Mouse (Mus musculus) ZHBTc4 (cell line): Measurements from ENCODE around the gene Ostc.

Experiments
- DNase-seq: peaks from one replicate; pipeline ENCODE4 v3.0.0-alpha.2; 2011; ENCODE audit warnings: low read depth, low spot score

The Ostc gene

GRCm38 (mm10) chr3:130708967-130709924 is at the start of gene Ostc:
Ostc (minus strand) TSS chr3:130709444.
- peak; percentile 99 for DNase-seq

GRCm38 (mm10) chr3:130758157-130758841 is 49.1 kb upstream of the Ostc start:
- peak; percentile 14 for DNase-seq

DNA sequence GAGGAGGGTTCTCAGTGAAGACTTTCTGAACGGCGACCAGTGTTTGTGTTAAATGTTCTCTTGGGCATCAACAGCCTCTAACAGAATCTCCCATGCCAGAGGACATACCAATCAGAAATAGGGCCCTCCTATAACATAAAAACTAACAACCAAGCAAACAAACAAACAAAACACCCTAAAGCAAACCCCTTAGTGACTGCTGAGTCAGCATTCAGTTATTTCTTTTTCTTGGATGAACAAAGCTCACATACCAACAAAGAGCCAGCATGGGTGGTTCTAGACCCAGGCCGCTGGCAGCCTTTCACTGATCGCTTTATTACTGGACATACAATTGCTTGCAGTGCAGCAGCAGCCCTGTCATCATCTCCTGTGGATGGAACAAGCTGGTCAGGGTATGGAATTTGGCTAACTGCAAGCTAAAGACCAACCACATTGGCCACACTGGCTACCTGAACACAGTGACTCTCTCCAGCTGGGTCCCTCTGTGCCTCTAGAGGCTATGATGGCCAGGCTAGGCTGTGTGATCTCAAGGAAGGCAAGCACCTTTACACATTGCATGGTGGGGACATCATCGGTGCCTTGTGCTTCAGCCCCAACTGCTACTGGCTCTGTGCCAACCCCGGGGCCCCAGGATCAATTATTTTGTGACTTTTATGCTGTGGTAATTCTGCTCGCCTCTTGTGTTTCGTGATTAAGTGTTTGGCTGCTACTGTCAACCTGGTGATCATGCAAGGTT is 48.0 kb upstream of the Ostc start:
- DNase-seq, result no peak

GRCm38 (mm10) chr3:130749206-130749605 is 40.0 kb upstream of the Ostc start:
- DNase-seq, result no peak

DNA sequence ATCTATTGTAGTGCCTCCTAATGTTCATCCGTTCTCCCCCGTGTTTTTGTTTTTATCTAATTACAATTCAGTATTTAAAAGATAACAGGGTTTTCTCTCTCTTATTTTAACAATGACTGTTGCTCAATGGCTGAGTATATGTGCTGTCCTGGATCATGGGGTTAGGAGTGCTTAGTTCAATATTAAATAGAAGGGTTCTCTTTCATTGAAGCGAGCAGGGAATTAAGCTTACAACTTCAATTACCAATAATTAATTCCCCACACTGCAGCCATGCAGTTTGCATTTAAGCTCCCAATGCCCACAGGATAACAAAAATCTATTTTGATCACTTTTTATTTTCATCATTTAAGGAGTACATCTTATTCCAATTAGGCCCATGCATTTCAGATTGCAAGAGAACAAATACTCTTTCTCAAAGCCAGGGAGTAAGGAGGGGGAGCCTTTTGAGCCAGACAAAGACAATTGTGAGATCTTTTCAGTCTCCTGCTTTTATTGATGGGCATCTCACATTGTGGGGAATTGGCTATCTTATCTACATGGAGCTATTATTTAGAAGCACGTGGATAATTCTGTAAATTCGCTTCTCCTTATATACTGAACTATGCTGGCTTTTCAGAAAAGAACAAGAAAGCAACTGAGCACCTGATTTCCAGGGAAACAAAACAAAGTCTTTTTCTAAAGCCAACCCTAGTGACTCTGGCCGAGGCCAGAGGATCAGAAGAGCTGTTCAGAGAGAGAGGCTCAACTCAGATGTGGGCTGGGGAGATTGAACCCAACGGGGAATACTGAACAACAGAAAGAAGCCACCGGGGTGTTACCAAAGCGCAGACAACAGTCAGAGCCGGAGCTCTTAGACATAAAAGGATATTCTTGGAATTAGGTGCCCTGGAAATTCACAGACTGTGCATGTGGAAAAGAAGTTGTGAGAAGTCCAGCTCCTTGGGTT is 37.7 kb upstream of the Ostc start:
- no peak for DNase-seq

DNA sequence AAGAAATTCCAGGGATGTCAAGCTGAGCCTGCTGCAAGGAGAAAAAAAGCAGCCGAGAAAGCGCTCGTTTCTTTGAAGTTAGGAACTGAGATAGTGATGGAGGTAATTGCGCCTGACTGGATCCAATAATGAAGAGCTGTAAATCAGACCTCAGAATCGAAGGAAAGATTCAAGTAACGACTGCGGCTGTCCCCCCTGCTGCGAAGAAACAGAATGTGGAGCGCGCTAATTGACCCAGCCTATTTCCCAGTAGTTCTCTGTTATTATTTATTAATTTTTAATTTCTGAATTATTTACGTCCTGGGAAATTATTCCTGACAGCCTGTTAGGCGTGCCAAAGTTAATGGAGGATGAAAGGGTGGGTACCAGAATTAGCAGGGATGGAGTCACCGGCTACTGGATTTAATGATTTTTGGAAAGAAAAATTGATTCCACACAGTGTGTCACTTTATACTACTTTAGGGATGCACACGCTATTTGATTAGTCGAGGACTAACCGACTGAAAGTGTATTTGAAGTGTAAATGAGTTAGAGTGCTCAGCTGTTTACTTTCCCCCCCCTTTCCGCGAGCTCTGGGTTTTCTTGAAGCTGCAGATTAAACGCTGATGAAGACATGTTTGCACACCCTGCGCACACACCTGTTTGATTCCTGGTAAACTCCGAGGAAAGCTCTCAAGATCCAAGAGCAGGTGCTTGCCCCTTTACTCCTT is 28.6 kb upstream of the Ostc start:
- no peak for DNase-seq

GRCm38 (mm10) chr3:130736758-130737157 is 27.5 kb upstream of the Ostc start:
- DNase-seq, result no peak

DNA sequence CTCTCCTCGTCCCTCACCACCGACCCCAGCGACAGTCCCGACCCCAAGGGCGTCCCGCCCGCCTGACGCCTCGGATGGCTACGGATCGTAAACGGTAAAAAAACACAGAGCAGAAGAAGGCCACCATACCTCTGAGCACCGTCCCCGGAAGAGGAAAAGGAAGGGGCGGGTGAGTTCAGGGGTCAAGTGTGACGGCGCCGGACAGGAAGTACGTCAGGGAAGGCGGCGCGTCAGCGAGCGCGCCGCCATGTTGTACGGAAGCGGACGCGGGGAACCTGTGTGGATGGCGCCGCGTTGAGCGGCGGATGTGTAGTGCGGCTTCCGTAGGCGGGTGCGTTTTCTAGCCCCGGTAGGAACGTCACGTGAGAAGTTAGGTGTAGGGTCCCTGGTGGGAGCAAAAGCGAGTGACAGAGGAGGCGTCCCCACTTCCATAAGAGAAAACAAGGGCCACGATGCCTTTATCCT is 21.0 kb upstream of the Ostc start, which contains the start of gene Rpl34:
Gene Rpl34 (minus strand): TSS at position 210 of the 465 bp plus-strand sequence.
- peak; percentile 99 for DNase-seq

DNA sequence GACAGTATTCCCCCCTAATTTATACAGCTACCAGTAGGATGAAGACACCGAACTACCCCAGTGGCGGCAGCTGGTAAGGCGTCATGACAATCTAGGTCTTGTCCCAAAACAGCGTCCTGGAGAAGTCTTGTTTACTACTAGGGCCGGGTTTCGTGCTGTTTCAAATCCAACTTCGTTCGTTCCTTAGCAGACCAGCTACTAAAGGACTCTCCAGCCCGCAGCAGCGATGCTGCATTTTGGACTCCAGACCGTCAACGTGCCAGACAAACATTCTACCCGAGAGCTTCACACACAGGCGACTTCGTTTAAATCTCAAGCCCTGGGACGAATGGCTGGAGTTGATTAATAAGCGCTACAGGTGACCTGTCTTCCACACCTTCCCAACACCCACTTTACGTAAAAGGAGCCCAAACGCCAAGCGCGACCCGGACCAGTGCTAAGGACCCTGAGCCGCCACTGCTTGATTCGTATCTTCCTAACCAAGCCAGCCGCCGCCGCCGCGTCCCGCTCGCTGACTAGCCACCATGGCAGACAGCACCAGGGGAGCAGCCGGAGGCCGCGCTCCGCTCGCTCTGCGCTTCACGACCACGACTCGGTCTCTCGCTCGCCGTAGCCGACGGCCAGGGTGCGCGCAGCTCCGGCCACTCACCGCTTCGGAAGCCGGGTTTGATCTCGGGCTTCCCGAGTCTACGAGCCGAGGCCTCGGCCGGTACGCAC is 20.4 kb upstream of the Ostc start:
- peak; percentile 87 for DNase-seq

GRCm38 (mm10) chr3:130727676-130728075 is 18.4 kb upstream of the Ostc start:
- DNase-seq, result no peak

DNA sequence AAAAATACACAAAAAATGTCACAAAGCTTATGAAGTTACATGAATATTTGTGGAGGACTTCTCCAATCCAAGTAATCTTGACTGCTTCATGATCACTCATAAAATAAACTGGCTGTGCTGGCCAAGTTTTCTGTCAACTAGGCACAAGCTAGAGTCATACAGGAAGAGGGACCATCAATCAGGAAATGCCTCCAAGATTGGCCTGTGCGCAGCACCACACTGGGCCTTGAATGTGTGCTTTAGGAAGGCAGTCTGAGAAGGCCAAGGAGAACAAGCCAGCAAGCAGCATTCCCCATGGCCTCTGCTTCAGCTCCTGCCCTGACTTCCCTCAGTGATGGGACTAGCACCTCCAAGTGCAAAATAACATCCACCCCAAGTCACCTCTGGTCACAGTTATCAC is 17.8 kb upstream of the Ostc start:
- DNase-seq, result peak; percentile 39

DNA sequence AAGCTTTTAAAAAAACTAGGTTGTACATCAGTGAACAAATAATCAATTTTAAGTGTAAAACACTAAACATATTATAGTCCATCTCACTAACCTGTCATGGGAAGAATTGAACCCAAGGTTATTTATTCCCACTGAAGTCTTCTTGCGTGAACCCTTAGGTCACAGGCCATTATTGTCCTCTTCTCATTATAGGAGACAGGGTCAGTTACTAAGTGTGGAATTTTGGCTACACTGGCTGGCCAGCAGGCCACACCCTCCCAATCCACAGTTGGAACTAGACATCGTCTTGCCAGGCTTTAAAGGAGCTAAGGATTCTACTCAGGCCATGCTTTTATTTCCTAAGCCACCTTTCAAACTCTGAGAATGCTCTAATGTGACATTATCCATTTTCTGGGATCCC is 16.5 kb upstream of the Ostc start:
- no peak for DNase-seq

- no peak for DNase-seq
Measured at GRCm38 (mm10) chr3:130722733-130723478, 13.7 kb upstream of the Ostc start.

GRCm38 (mm10) chr3:130720225-130720624 is 11.0 kb upstream of the Ostc start:
- DNase-seq, result no peak

DNA sequence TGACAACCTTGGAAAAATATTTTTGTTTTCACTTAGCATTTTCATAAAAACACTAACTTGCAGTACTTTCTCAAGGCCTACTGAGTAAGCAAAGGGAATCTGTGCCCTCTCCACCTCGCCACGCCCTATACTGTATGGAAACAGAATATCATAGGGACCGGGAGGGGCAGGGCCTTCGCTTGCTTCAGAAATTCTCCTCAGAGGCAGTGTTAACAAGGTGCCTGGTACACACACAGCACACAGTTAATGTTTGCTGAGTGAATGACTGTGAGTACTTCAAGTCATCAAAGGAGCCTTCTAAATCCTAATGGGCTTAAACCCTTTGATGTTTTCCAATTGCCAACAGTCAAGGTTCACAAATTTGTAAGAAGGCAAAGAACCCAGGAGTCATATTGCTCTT is 9.6 kb upstream of the Ostc start:
- DNase-seq, result no peak

DNA sequence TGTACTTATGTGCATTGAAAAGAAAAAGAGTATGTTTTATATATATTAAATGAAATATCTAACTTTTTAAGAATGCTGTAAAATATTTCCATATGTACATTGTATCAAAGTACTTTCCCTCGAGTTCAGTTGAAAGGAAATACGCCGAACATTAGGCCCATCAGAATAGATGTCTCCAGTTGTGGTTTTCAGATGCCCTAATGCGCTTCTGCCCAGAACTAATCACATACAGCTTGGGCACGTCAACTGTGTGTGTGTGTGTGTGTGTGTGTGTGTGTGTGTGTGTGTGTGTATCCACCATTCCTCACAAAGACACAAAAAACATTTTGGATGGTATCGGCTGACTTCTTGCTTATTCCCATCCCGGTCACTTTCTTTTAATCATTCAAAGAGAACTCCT is 7.3 kb upstream of the Ostc start:
- DNase-seq, result no peak

DNA sequence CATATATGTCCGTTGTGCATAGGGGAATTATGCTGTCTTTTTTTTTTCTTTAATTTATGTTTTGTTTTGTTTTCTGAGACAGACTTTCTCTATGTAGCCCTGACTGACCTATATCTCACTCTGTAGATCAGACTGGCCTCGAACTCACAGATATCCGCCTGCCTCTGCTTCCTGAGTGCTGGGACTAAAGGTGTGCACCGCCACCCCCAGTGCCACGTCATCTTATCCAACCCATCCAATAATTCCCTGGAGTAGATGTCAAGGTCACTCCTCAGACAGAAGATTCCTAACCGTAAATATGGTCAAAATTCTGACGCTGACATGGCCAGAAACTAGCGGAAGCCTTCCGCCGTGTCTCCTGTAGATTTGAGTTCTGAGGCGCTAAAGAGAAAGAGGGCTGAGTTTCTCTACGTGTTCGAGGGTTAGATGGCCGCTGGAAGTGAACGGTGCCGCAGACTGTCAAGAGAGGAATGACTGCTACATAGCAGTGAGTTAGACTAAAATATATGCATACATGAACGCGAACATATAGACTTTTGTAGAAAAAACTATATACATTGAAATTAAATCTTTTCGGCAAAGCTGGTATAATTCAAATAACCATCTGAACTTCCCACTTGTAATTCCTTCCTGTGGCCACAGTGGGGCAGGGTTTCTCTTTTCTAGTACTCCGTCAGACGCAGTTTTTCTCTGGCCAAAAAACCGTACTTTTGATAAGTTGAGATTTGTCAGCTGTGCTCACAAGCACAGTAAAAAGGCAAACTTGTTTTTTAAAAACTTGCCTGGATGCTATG is 5.7 kb upstream of the Ostc start:
- DNase-seq, result peak; percentile 71

GRCm38 (mm10) chr3:130712891-130713290 is 3.6 kb upstream of the Ostc start:
- DNase-seq, result no peak
